Mouse (Mus musculus): ENCODE results near the gene Vps33b. TPM values are rescaled to one million over a fixed set of nuclear protein-coding genes. Genes with fewer than 3 reads are reported as not detected.
"Not testable (repeated sequence)": the region's sequence is repeated elsewhere in the genome, so short reads cannot be mapped to it uniquely, and the experiment has no call there.

Gene Vps33b
- polyA plus RNA-seq, 1 experiment from 2014 or later: 15.1 TPM

GRCm38 (mm10) chr7:80318670-80319069 lies 49.2 kb downstream of the Vps33b start:
- H3K27ac ChIP-seq (ENCODE audit: low read depth, low read length): no peak overlapping the region
- H3K27me3 ChIP-seq (ENCODE audit: control insufficient read depth, insufficient read depth, low read length): no peaks in the 10 kb centered on the region
- H3K4me2 ChIP-seq (ENCODE audit: low read depth): no peak overlapping the region
- peaks cover 15% of the 10 kb centered on the region for H3K36me3 ChIP-seq (ENCODE audit: control insufficient read depth, insufficient read depth, low read length)
- no peak overlapping the region for H3K4me3 ChIP-seq (ENCODE audit: low read depth, low read length)
- ATAC-seq (ENCODE audit: insufficient read depth, low FRiP score, low TSS enrichment) (no peak), DNase-seq (ENCODE audit: low spot score) (no peak)
- no peaks in the 10 kb centered on the region for H3K9me3 ChIP-seq (ENCODE audit: control insufficient read depth, low read length)
- peaks cover 9% of the 10 kb centered on the region for H3K4me1 ChIP-seq (ENCODE audit: control insufficient read depth, insufficient read depth, low read length)
- H3K9ac ChIP-seq (ENCODE audit: low read length): no peak overlapping the region
- 94% methylated on average over 4 of the region's 4 CpGs for WGBS

DNA sequence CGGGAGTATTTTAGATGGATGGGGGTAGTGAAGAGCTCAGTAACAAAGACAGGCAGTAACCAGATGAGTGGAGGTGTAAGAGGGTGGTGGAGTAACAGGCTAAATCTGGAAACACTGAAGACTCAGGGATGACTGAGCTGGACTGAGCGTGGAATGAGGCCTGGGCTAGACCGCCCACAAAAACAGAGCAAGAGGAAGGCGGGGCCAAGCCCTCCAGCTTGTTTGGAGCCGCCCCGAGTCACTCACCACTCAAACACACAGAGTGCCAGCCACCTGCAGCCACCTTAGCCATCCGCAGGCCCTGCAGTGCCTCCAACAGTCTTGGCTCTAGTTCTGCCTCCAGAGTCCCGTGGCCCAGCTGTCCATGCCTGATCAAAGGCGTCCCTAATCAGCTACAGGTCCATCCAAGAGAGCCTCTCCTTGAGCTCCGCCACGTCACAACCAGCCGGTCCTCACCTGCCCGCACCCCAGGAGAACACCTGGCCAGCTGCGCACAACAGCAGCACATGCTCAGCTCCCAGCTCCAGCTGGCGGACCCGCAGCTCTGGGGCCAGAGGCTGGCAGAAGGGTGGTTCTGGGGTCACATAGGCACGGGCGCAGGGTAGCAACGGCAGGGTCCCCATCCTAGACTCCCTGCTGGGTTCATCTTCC lies 50.5 kb downstream of the Vps33b start:
- no peak for DNase-seq (ENCODE audit: low spot score)
- H3K4me3 ChIP-seq (ENCODE audit: low read depth, low read length): no peak overlapping the region
- 86% methylated on average over 19 of the region's 19 CpGs for WGBS
- H3K4me2 ChIP-seq (ENCODE audit: low read depth): no peak overlapping the region
- no peak overlapping the region for H3K9ac ChIP-seq (ENCODE audit: low read length)
- H3K9me3 ChIP-seq (ENCODE audit: control insufficient read depth, low read length): no peaks in the 10 kb centered on the region
- no peaks in the 10 kb centered on the region for H3K27me3 ChIP-seq (ENCODE audit: control insufficient read depth, insufficient read depth, low read length)
- H3K36me3 ChIP-seq (ENCODE audit: control insufficient read depth, insufficient read depth, low read length): peaks cover 6% of the 10 kb centered on the region
- no peak for ATAC-seq (ENCODE audit: insufficient read depth, low FRiP score, low TSS enrichment)
- no peak overlapping the region for H3K27ac ChIP-seq (ENCODE audit: low read depth, low read length)
- H3K4me1 ChIP-seq (ENCODE audit: control insufficient read depth, insufficient read depth, low read length): peaks cover 9% of the 10 kb centered on the region

- ATAC-seq (ENCODE audit: insufficient read depth, low FRiP score, low TSS enrichment): no peak
- Histone ChIP-seq H3K36me3 (ENCODE audit: control insufficient read depth, insufficient read depth, low read length) (peaks cover 13% of the 10 kb centered on the region), H3K9ac (ENCODE audit: low read length) (peak overlapping the region; percentile 70), H3K27me3 (ENCODE audit: control insufficient read depth, insufficient read depth, low read length) (no peaks in the 10 kb centered on the region), H3K4me1 (ENCODE audit: control insufficient read depth, insufficient read depth, low read length) (peaks cover 9% of the 10 kb centered on the region), H3K9me3 (ENCODE audit: control insufficient read depth, low read length) (no peaks in the 10 kb centered on the region), H3K27ac (ENCODE audit: low read depth, low read length) (no peak overlapping the region; the same call in 1 of the 2 replicates), H3K4me3 (ENCODE audit: low read depth, low read length) (peak overlapping the region; percentile 55), H3K4me2 (ENCODE audit: low read depth) (peak overlapping the region; percentile 83)
- 23% methylated on average over 8 of the region's 8 CpGs for WGBS
- DNase-seq (ENCODE audit: low spot score): no peak
These were observed 53.9 kb downstream of the Vps33b start for GRCm38 (mm10) chr7:80323336-80323735.

- Histone ChIP-seq H3K36me3 (ENCODE audit: control insufficient read depth, insufficient read depth, low read length) (peaks cover 21% of the 10 kb centered on the region), H3K9ac (ENCODE audit: low read length) (peak within 1 kb of the TSS; percentile 70), H3K27me3 (ENCODE audit: control insufficient read depth, insufficient read depth, low read length) (no peaks in the 10 kb centered on the region)
These were observed 54.8 kb downstream of the Vps33b start, which contains the start of gene Rccd1 for GRCm38 (mm10) chr7:80324043-80324815. TSS of gene Rccd1 (minus strand) at chr7:80324454.

GRCm38 (mm10) chr7:80324816-80325119 lies 55.3 kb downstream of the Vps33b start:
- H3K4me1 ChIP-seq (ENCODE audit: control insufficient read depth, insufficient read depth, low read length); H3K9me3 ChIP-seq (ENCODE audit: control insufficient read depth, low read length); H3K27me3 ChIP-seq (ENCODE audit: control insufficient read depth, insufficient read depth, low read length); DNase-seq (ENCODE audit: low spot score); H3K9ac ChIP-seq (ENCODE audit: low read length); H3K27ac ChIP-seq (ENCODE audit: low read depth, low read length); ATAC-seq (ENCODE audit: insufficient read depth, low FRiP score, low TSS enrichment): not testable (repeated sequence)
- Histone ChIP-seq H3K36me3 (ENCODE audit: control insufficient read depth, insufficient read depth, low read length) (peaks cover 24% of the 10 kb centered on the region), H3K4me2 (ENCODE audit: low read depth) (peak overlapping the region; percentile 83), H3K4me3 (ENCODE audit: low read depth, low read length) (peak overlapping the region; percentile 55; the same call in 1 of the 2 replicates)
- WGBS: 64% methylated on average over 4 of the region's 5 CpGs

More at GRCm38 (mm10) chr7:80324043-80324815, 54.8 kb downstream of the Vps33b start, which contains the start of gene Rccd1:
- peaks cover 9% of the 10 kb centered on the region for H3K4me1 ChIP-seq (ENCODE audit: control insufficient read depth, insufficient read depth, low read length)
- peak within 1 kb of the TSS; percentile 83 for H3K4me2 ChIP-seq (ENCODE audit: low read depth)
- H3K4me3 ChIP-seq (ENCODE audit: low read depth, low read length): peak within 1 kb of the TSS; percentile 55
- H3K9me3 ChIP-seq (ENCODE audit: control insufficient read depth, low read length): no peaks in the 10 kb centered on the region
- peak within 1 kb of the TSS; percentile 69 for H3K27ac ChIP-seq (ENCODE audit: low read depth, low read length)
- DNase-seq (ENCODE audit: low spot score): peak; percentile 96
- peak; percentile 99 for ATAC-seq (ENCODE audit: insufficient read depth, low FRiP score, low TSS enrichment)
- 3% methylated on average over 38 of the region's 38 CpGs for WGBS

GRCm38 (mm10) chr7:80325292-80325868 lies 55.9 kb downstream of the Vps33b start:
- Histone ChIP-seq H3K36me3 (ENCODE audit: control insufficient read depth, insufficient read depth, low read length) (peaks cover 24% of the 10 kb centered on the region), H3K4me2 (ENCODE audit: low read depth) (no peak overlapping the region), H3K27me3 (ENCODE audit: control insufficient read depth, insufficient read depth, low read length) (no peaks in the 10 kb centered on the region), H3K4me1 (ENCODE audit: control insufficient read depth, insufficient read depth, low read length) (peaks cover 9% of the 10 kb centered on the region), H3K9ac (ENCODE audit: low read length) (no peak overlapping the region), H3K27ac (ENCODE audit: low read depth, low read length) (no peak overlapping the region), H3K9me3 (ENCODE audit: control insufficient read depth, low read length) (no peaks in the 10 kb centered on the region), H3K4me3 (ENCODE audit: low read depth, low read length) (no peak overlapping the region)
- DNase-seq (ENCODE audit: low spot score) (no peak), ATAC-seq (ENCODE audit: insufficient read depth, low FRiP score, low TSS enrichment) (no peak)
- whole genome bisulfite sequencing: 93% methylated on average over 16 of the region's 16 CpGs

DNA sequence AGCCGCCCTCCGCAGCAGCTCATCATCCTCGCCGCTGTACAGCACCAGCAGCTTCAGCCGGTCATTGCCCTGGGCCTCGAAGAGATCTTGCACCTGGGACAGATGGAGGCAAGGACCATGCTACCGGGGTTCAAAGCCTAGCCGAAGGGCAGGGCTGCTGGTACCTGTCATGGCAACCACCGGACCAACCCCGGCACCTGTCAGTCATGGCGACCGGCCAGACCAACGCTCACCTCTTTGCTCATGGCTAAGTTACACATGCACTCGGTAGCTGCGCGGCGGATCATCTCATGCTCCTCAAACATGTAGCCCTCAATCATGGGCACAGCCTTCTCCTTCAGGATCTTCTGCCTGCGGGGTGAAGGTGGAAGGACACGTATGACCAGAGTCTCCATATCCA lies 56.6 kb downstream of the Vps33b start:
- peaks cover 23% of the 10 kb centered on the region for H3K36me3 ChIP-seq (ENCODE audit: control insufficient read depth, insufficient read depth, low read length)
- no peaks in the 10 kb centered on the region for H3K9me3 ChIP-seq (ENCODE audit: control insufficient read depth, low read length)
- no peak overlapping the region for H3K9ac ChIP-seq (ENCODE audit: low read length)
- no peak overlapping the region for H3K4me3 ChIP-seq (ENCODE audit: low read depth, low read length)
- ATAC-seq (ENCODE audit: insufficient read depth, low FRiP score, low TSS enrichment) (no peak), DNase-seq (ENCODE audit: low spot score) (no peak)
- H3K27me3 ChIP-seq (ENCODE audit: control insufficient read depth, insufficient read depth, low read length): no peaks in the 10 kb centered on the region
- H3K4me1 ChIP-seq (ENCODE audit: control insufficient read depth, insufficient read depth, low read length): peaks cover 9% of the 10 kb centered on the region
- H3K4me2 ChIP-seq (ENCODE audit: low read depth): no peak overlapping the region
- WGBS: 96% methylated on average over 19 of the region's 19 CpGs
- no peak overlapping the region for H3K27ac ChIP-seq (ENCODE audit: low read depth, low read length)

GRCm38 (mm10) chr7:80330278-80330677 lies 60.8 kb downstream of the Vps33b start:
- ATAC-seq (ENCODE audit: insufficient read depth, low FRiP score, low TSS enrichment): no peak
- DNase-seq (ENCODE audit: low spot score): no peak
- Histone ChIP-seq H3K4me3 (ENCODE audit: low read depth, low read length) (no peak overlapping the region), H3K27ac (ENCODE audit: low read depth, low read length) (no peak overlapping the region), H3K9ac (ENCODE audit: low read length) (no peak overlapping the region), H3K4me2 (ENCODE audit: low read depth) (no peak overlapping the region), H3K4me1 (ENCODE audit: control insufficient read depth, insufficient read depth, low read length) (no peaks in the 10 kb centered on the region), H3K36me3 (ENCODE audit: control insufficient read depth, insufficient read depth, low read length) (peaks cover 49% of the 10 kb centered on the region), H3K27me3 (ENCODE audit: control insufficient read depth, insufficient read depth, low read length) (no peaks in the 10 kb centered on the region), H3K9me3 (ENCODE audit: control insufficient read depth, low read length) (no peaks in the 10 kb centered on the region)
- 93% methylated on average over 8 of the region's 8 CpGs for WGBS

Measured in neural tube, embryonic 11.5 days (tissue).